Mouse (Mus musculus) cerebellum, adult 2 months (tissue): ENCODE results near the gene Ffar2.

Experiments
- CTCF ChIP-seq: fragments of 200-500 bp; IDR thresholded peaks from 2 replicates; pipeline ENCODE4 v1.5.1; 2011; ENCODE audit warnings: low read depth, mild to moderate bottlenecking, control low read depth, low read length, moderate library complexity, borderline replicate concordance; ENCODE audit not compliant: insufficient read depth
- POLR2A ChIP-seq: fragments of 200-500 bp; IDR thresholded peaks from 2 replicates; pipeline ENCODE4 v1.6.1; 2011; ENCODE audit warnings: low read length, control low read depth, borderline replicate concordance; ENCODE audit not compliant: insufficient read depth

DNA sequence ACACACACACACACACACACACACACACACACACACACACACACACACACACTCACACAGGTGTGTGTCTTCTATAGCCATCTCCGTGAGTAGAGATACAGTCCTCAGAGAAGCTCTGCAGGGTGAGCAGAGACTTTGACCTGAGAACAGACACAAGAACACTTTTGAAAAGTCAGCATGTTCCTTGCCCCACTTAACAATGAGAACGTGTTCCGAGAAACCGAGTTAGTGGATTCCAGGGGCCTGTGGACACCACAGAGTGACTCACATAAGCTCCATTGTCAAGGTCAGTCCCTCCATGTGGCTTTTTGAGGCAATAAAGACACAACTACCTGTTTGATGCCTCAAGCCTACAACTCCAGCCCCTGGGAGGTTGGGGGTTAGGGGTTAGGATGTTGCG, 23.8 kb upstream of the Ffar2 start:
- TF ChIP-seq CTCF (no peak), POLR2A (no peak)
